Mouse (Mus musculus) G1E (cell line): ENCODE data around the gene Slc24a2. TPM values are rescaled to one million over a fixed set of nuclear protein-coding genes. Genes with fewer than 3 reads are reported as not detected.

Experiments used
- ATAC-seq: 2 replicates; pipeline ENCODE4 v1.8.0; 2016; ENCODE audit warnings: mild to moderate bottlenecking; ENCODE audit not compliant: insufficient number of reproducible peaks, poor library complexity, low FRiP score, severe bottlenecking; ENCODE audit errors: extremely low read depth
- DNase-seq: peaks from one replicate; pipeline ENCODE4 v3.0.0; 2012; ENCODE audit warnings: low spot score
- H3K27me3 ChIP-seq: 2 replicates; pipeline ENCODE4 v1.6.1; 2012; ENCODE audit warnings: mild to moderate bottlenecking, low read length, inconsistent platforms; ENCODE audit not compliant: insufficient read depth
- H3K36me3 ChIP-seq: replicated peaks from 2 replicates; pipeline ENCODE3; 2012; ENCODE audit warnings: mild to moderate bottlenecking, inconsistent platforms
- H3K4me1 ChIP-seq: 2 replicates; pipeline ENCODE4 v1.6.1; 2012; ENCODE audit warnings: low read depth, low read length, inconsistent platforms, mixed read lengths; ENCODE audit not compliant: insufficient read depth
- H3K4me3 ChIP-seq: 2 replicates; pipeline ENCODE4 v1.5.1; 2012; ENCODE audit warnings: low read depth, mild to moderate bottlenecking, inconsistent platforms, low read length, moderate library complexity, mixed read lengths
- H3K9me3 ChIP-seq: replicated peaks from 2 replicates; pipeline ENCODE4 v1.6.1; 2012; ENCODE audit warnings: inconsistent platforms
- CTCF ChIP-seq: IDR thresholded peaks from 2 replicates; pipeline ENCODE4 v1.5.1; 2012; ENCODE audit warnings: low read depth, low read length, inconsistent platforms, mixed read lengths
- GATA1 ChIP-seq: IDR thresholded peaks from 2 replicates; pipeline ENCODE4 v1.6.1; 2012; ENCODE audit warnings: borderline replicate concordance, low read length, inconsistent platforms, mixed read lengths
- GATA2 ChIP-seq: IDR thresholded peaks from 2 replicates; pipeline ENCODE4 v1.6.1; 2012; ENCODE audit warnings: low read depth, low read length, inconsistent platforms, borderline replicate concordance
- POLR2AphosphoS5 ChIP-seq: IDR thresholded peaks from 2 replicates; pipeline ENCODE4 v1.6.1; 2012; ENCODE audit warnings: low read depth, low read length, inconsistent platforms; ENCODE audit not compliant: insufficient replicate concordance
- TAL1 ChIP-seq: conservative IDR thresholded peaks from 2 replicates; pipeline ENCODE4 v1.6.1; 2012; ENCODE audit warnings: low read depth, low read length, inconsistent platforms, mixed read lengths
- polyA plus RNA-seq: library from polyadenylated mRNA; stranded (reverse); fragments of >175 nt; gene quantifications from 2 replicates; pipeline ENCODE4 v1.2.3, GENCODE M21; 2012
- total RNA-seq, 2 experiments: library from RNA; stranded (forward) in 1 of 2; stranded (reverse) in 1 of 2; fragments of 200-1000 nt in 1 of 2; fragments of >200 nt in 1 of 2; fragmentation: Nextera tagmentation in 1 of 2; gene quantifications; 2 replicates each; pipeline ENCODE4 v1.2.3; 2014 to 2017

Gene Slc24a2
- total RNA-seq (2014; fragmentation: Nextera tagmentation), result not detected in 2 replicates
- 0.06 and 0.55 TPM in 2 replicates for total RNA-seq (2017)
- not detected in 2 replicates for polyA plus RNA-seq

- DNase-seq (no peak), ATAC-seq (no peak)
- Histone ChIP-seq H3K27me3 (no peaks in the 10 kb centered on the region), H3K36me3 (no peaks in the 10 kb centered on the region), H3K9me3 (peaks cover 21% of the 10 kb centered on the region), H3K4me1 (no peaks in the 10 kb centered on the region), H3K4me3 (no peak within 1 kb of the TSS; the same call in 1 of the 2 replicates)
- TF ChIP-seq TAL1 (no peak), POLR2AphosphoS5 (no peak), GATA2 (no peak), CTCF (no peak), GATA1 (no peak)
Observed at GRCm38 (mm10) chr4:87229960-87230551, at the start of gene Slc24a2. Gene Slc24a2 (minus strand): TSS chr4:87230477.

GRCm38 (mm10) chr4:87274825-87275224, 44.5 kb upstream of the Slc24a2 start:
- Histone ChIP-seq H3K27me3 (no peaks in the 10 kb centered on the region), H3K4me3 (no peak overlapping the region), H3K36me3 (no peaks in the 10 kb centered on the region), H3K9me3 (peaks cover under 1% of the 10 kb centered on the region; the same call in 1 of the 2 replicates), H3K4me1 (no peaks in the 10 kb centered on the region)
- TF ChIP-seq CTCF (no peak), GATA2 (no peak), POLR2AphosphoS5 (no peak), TAL1 (no peak), GATA1 (no peak)
- no peak for ATAC-seq
- DNase-seq, result no peak

- TF ChIP-seq GATA1, result no peak
- no peak for TF ChIP-seq CTCF
- TF ChIP-seq GATA2, result no peak
- TF ChIP-seq TAL1, result no peak
- no peak for TF ChIP-seq POLR2AphosphoS5
- H3K9me3 ChIP-seq, result peaks cover 3% of the 10 kb centered on the region; the same call in 1 of the 2 replicates
- no peak for DNase-seq
- H3K4me1 ChIP-seq, result no peaks in the 10 kb centered on the region
- no peaks in the 10 kb centered on the region for H3K36me3 ChIP-seq
- H3K27me3 ChIP-seq, result no peaks in the 10 kb centered on the region
- H3K4me3 ChIP-seq, result no peak overlapping the region
- ATAC-seq, result no peak
Observed at GRCm38 (mm10) chr4:87274276-87274675, 44.0 kb upstream of the Slc24a2 start.

- ATAC-seq (no peak), DNase-seq (no peak)
- Histone ChIP-seq H3K4me3 (no peak overlapping the region), H3K4me1 (no peaks in the 10 kb centered on the region), H3K27me3 (no peaks in the 10 kb centered on the region), H3K36me3 (no peaks in the 10 kb centered on the region), H3K9me3 (peaks cover 3% of the 10 kb centered on the region; the same call in 1 of the 2 replicates)
- no peak for TF ChIP-seq TAL1
- TF ChIP-seq GATA1, result no peak
- TF ChIP-seq CTCF, result no peak
- TF ChIP-seq GATA2, result no peak
- no peak for TF ChIP-seq POLR2AphosphoS5
Observed at GRCm38 (mm10) chr4:87273476-87273875, 43.2 kb upstream of the Slc24a2 start.

GRCm38 (mm10) chr4:87229224-87229959, 885 bp downstream of the Slc24a2 start:
- DNase-seq (no peak), ATAC-seq (no peak)
- Histone ChIP-seq H3K27me3 (no peaks in the 10 kb centered on the region), H3K4me1 (no peaks in the 10 kb centered on the region), H3K4me3 (no peak overlapping the region), H3K36me3 (no peaks in the 10 kb centered on the region), H3K9me3 (peaks cover 21% of the 10 kb centered on the region)
- no peak for TF ChIP-seq TAL1
- TF ChIP-seq POLR2AphosphoS5, result no peak
- no peak for TF ChIP-seq GATA1
- TF ChIP-seq GATA2, result no peak
- no peak for TF ChIP-seq CTCF

GRCm38 (mm10) chr4:87221586-87221985, 8.7 kb downstream of the Slc24a2 start:
- Histone ChIP-seq H3K27me3 (no peaks in the 10 kb centered on the region), H3K9me3 (peaks cover 6% of the 10 kb centered on the region), H3K4me3 (no peak overlapping the region), H3K36me3 (no peaks in the 10 kb centered on the region), H3K4me1 (no peaks in the 10 kb centered on the region)
- no peak for TF ChIP-seq CTCF
- no peak for TF ChIP-seq GATA2
- TF ChIP-seq POLR2AphosphoS5, result no peak
- no peak for TF ChIP-seq GATA1
- TF ChIP-seq TAL1, result no peak
- DNase-seq (no peak), ATAC-seq (no peak)
